Comparison of ENCODE assay signal across 9 mouse cellular contexts in genomic region chr5:123235731-123236130, GRCm38 (mm10). TPM values are rescaled to one million over a fixed set of nuclear protein-coding genes. Genes with fewer than 3 reads are reported as not detected.
DNase-seq lines count a peak whose midpoint lies in the region; ATAC-seq and TF ChIP-seq lines count a peak whose summit lies in the region.
"Had no signal": no experiment of that assay in that cellular context is flagged by ENCODE, and none has a peak within 500 bp of the region (broad histone marks: within the 10 kb centered on the region; RNA-seq: fewer than 3 reads in every experiment).

No protein-coding gene starts in this region.

- H3K9me3 ChIP-seq in forebrain, embryonic 14.5 days (replicated peaks; ENCODE audit: control insufficient read depth, low read length) = no peaks in the 10 kb centered on the region
- H3K9me3 ChIP-seq: lung, embryonic 15.5 days had no signal

- H3K4me3 ChIP-seq in C2C12 (ENCODE audit: insufficient read depth, poor library complexity, severe bottlenecking) = no peak overlapping the region
- no peak overlapping the region for H3K4me3 ChIP-seq in bone marrow, adult 2 months (replicated peaks; ENCODE audit: control insufficient read depth, low read depth, low read length)
- no peak overlapping the region for H3K4me3 ChIP-seq in forebrain, embryonic 14.5 days (ENCODE audit: low read depth, low read length)
- H3K4me3 ChIP-seq: lung, embryonic 15.5 days had no signal

- H3K79me3 ChIP-seq in C2C12 (ENCODE audit: low read depth) = peaks cover 7% of the 10 kb centered on the region

- no peak for TF ChIP-seq POLR2A in bone marrow, adult 2 months (IDR thresholded peaks at IDR 0.05; ENCODE audit: borderline replicate concordance, control insufficient read depth, low read depth, low read length)

- peak; percentile 54 for TF ChIP-seq CTCF in C2C12 (IDR thresholded peaks at IDR 0.05; ENCODE audit: control insufficient read depth, insufficient read depth, insufficient read length)
- TF ChIP-seq CTCF in bone marrow, adult 2 months (IDR thresholded peaks at IDR 0.05; ENCODE audit: control insufficient read depth, insufficient read depth, low read length) = peak; percentile 82

- H3K4me2 ChIP-seq in forebrain, embryonic 14.5 days (ENCODE audit: low read length) = no peak overlapping the region
- H3K4me2 ChIP-seq: lung, embryonic 15.5 days had no signal

- H3K79me2 ChIP-seq in C2C12 (ENCODE audit: control insufficient read depth, insufficient read depth) = peaks cover 19% of the 10 kb centered on the region

- no peak overlapping the region for H3K9ac ChIP-seq in forebrain, embryonic 14.5 days (ENCODE audit: low read length)
- H3K9ac ChIP-seq: lung, embryonic 15.5 days had no signal

- peaks cover 40% of the 10 kb centered on the region for H3K36me3 ChIP-seq in C2C12 (ENCODE audit: control insufficient read depth, insufficient read depth)
- H3K36me3 ChIP-seq in forebrain, embryonic 14.5 days (ENCODE audit: control insufficient read depth, insufficient read depth, low read length) = peaks cover 44% of the 10 kb centered on the region

- peaks cover 2% of the 10 kb centered on the region; the same call in 1 of the 2 replicates for H3K4me1 ChIP-seq in bone marrow, adult 2 months (ENCODE audit: control insufficient read depth, insufficient read depth, low read length)
- H3K4me1 ChIP-seq in forebrain, embryonic 14.5 days (ENCODE audit: control insufficient read depth, insufficient read depth, low read length) = no peaks in the 10 kb centered on the region
- H3K4me1 ChIP-seq: lung, embryonic 15.5 days had no signal

- no peaks in the 10 kb centered on the region for H3K27me3 ChIP-seq in C2C12 (ENCODE audit: control insufficient read depth, insufficient read depth, insufficient read length)
- H3K27me3 ChIP-seq in forebrain, embryonic 14.5 days (replicated peaks; ENCODE audit: control insufficient read depth, insufficient read depth, low read length) = no peaks in the 10 kb centered on the region
- H3K27me3 ChIP-seq: lung, embryonic 15.5 days had no signal

- H3K27ac ChIP-seq in bone marrow, adult 2 months (ENCODE audit: control insufficient read depth, insufficient read depth, low read depth, low read length, poor library complexity) = no peak overlapping the region
- peak overlapping the region; percentile 56 for H3K27ac ChIP-seq in forebrain, embryonic 14.5 days (ENCODE audit: low read depth, low read length)
- H3K27ac ChIP-seq: lung, embryonic 15.5 days had no signal

- intact Hi-C loops in gastrocnemius, postnatal 14 days (cut with DNase I; ENCODE audit: low total_unique reads) = no loop called here

- no peak overlapping the region for H3ac ChIP-seq in C2C12 (ENCODE audit: control insufficient read depth, insufficient read length, low read depth)

- DNase-seq in gastrocnemius, postnatal 14 days = peak; percentile 42
- no peak for DNase-seq in gastrocnemius, adult 8-10 months (ENCODE audit: low spot score in 2 of 2)
- peak; percentile 76 for DNase-seq in forebrain, embryonic 14.5 days (ENCODE audit: low spot score)
- DNase-seq in kidney, postnatal 25 days = peak; percentile 82 to 83
- DNase-seq in thymus, postnatal 10 days (ENCODE audit: low spot score in 2 of 2) = peak; percentile 83 to 94

- 73% methylated on average over 2 of the region's 2 CpGs for WGBS in bone marrow, adult 2 months
- 22% methylated on average over 2 of the region's 2 CpGs for whole genome bisulfite sequencing in forebrain, embryonic 14.5 days

- ATAC-seq in forebrain, embryonic 14.5 days = peak; percentile 65
- ATAC-seq in megakaryocyte-erythroid progenitor cell, adult 5-6 weeks (replicated peaks; ENCODE audit: low FRiP score, low TSS enrichment, poor library complexity, severe bottlenecking) = peak; percentile 85

TF ChIP-seq in C2C12, 6 proteins besides CTCF, POLR2A, EP300 and RAD21:
- no peak for TF ChIP-seq MYOD1 (IDR thresholded peaks at IDR 0.05; ENCODE audit: control insufficient read depth, insufficient read length, low read depth)
- no peak for TF ChIP-seq CEBPB (IDR thresholded peaks at IDR 0.05; ENCODE audit: low read depth)
- TF ChIP-seq FOSL1 (IDR thresholded peaks at IDR 0.05; ENCODE audit: insufficient read depth, low read length, poor library complexity, severe bottlenecking) = no peak
- TF ChIP-seq MYOG (IDR thresholded peaks at IDR 0.05; ENCODE audit: control insufficient read depth, extremely low read depth, insufficient read length) = no peak
- no peak for TF ChIP-seq USF1 (IDR thresholded peaks at IDR 0.05; ENCODE audit: low read depth)
- TF ChIP-seq MAX (IDR thresholded peaks at IDR 0.05) = no peak

RNA-seq across cellular contexts. Expression of gene Wdr66, which starts 16.2 kb away (rescaled TPM):
- 1 to 10 TPM; 2.0 to 2.2 TPM for total RNA-seq in gastrocnemius, postnatal 14 days (2021)
- total RNA-seq in gastrocnemius, adult 8-10 months (2022) = 1 to 10 TPM in 3 of 4 experiments, under 1 TPM in 1; 0.76 to 1.8 (median 1.2) TPM
- polyA plus RNA-seq in C2C12 (2012; fragmentation: generic; extraction: Trizol) = 0.13 TPM
- 0.77 and 1.2 TPM in 2 replicates for polyA plus RNA-seq in bone marrow, adult 2 months (2011; ENCODE audit: insufficient read depth, insufficient read length, low replicate concordance, missing spikeins)
- polyA plus RNA-seq in forebrain, embryonic 14.5 days (2014; fragmentation: Nextera tagmentation; extraction: Ambion mirVana) = 2.3 and 2.4 TPM in 2 replicates
- not detected in 2 replicates for total RNA-seq in megakaryocyte-erythroid progenitor cell, adult 5-6 weeks (2014; fragmentation: Nextera tagmentation)
- 0.28 TPM in 1 of 2 replicates, not detected in the other for total RNA-seq in megakaryocyte-erythroid progenitor cell, adult 5-6 weeks (2017)

RNA-seq across cellular contexts. Expression of gene Hpd, which starts 53.2 kb away (rescaled TPM):
- not detected for total RNA-seq in gastrocnemius, postnatal 14 days (2021)
- total RNA-seq in gastrocnemius, adult 8-10 months (2022) = 1 to 10 TPM in 1 of 4 experiments, not detected in 3; 1.3 TPM
- polyA plus RNA-seq in C2C12 (2012; fragmentation: generic; extraction: Trizol) = not detected
- 3.2 and 21.0 TPM in 2 replicates for polyA plus RNA-seq in bone marrow, adult 2 months (2011; ENCODE audit: insufficient read depth, insufficient read length, low replicate concordance, missing spikeins)
- polyA plus RNA-seq in forebrain, embryonic 14.5 days (2014; fragmentation: Nextera tagmentation; extraction: Ambion mirVana) = not detected in 2 replicates
- not detected in 2 replicates for total RNA-seq in megakaryocyte-erythroid progenitor cell, adult 5-6 weeks (2014; fragmentation: Nextera tagmentation)
- not detected in 2 replicates for total RNA-seq in megakaryocyte-erythroid progenitor cell, adult 5-6 weeks (2017)
- polyA plus RNA-seq: lung, embryonic 15.5 days had no signal

Comparison
In these comparisons a context has a peak if more than half of its experiments do, and no peak if none do; other contexts are left out.
1. DNase-seq: peak in gastrocnemius, postnatal 14 days (single experiment), forebrain, embryonic 14.5 days (single experiment), kidney, postnatal 25 days (2 of 2) and thymus, postnatal 10 days (2 of 2); none in gastrocnemius, adult 8-10 months (0 of 2).